Mouse (Mus musculus) forebrain, embryonic 14.5 days (tissue): ENCODE results near the gene Laptm4a. TPM values are rescaled to one million over a fixed set of nuclear protein-coding genes. Genes with fewer than 3 reads are reported as not detected.
A peak's percentile ranks its signal among the peaks of the same experiment; 100 is the strongest.

ENCODE experiments used
- ATAC-seq: fragments of 200-750 bp; cut with Nextera tagmentation; 2 replicates; pipeline ENCODE4 v1.8.0; 2017; ENCODE audit warnings: mild to moderate bottlenecking, moderate library complexity
- DNase-seq: peaks from one replicate; pipeline ENCODE4 v3.0.0-alpha.2; 2015; ENCODE audit warnings: low spot score
- H3K27ac ChIP-seq: fragments of 300-500 bp; sonication (generic); 2 replicates; pipeline ENCODE4 v1.5.1; 2014; ENCODE audit warnings: low read depth, mild to moderate bottlenecking, control low read depth, low read length, moderate library complexity
- H3K27me3 ChIP-seq: fragments of 300-500 bp; sonication (generic); replicated peaks from 2 replicates; pipeline ENCODE4 v1.6.1; 2014; ENCODE audit warnings: low read length, control low read depth, mixed read lengths; ENCODE audit not compliant: control insufficient read depth, insufficient read depth
- H3K36me3 ChIP-seq: fragments of 300-500 bp; sonication (generic); 2 replicates; pipeline ENCODE4 v1.6.1; 2014; ENCODE audit warnings: low read length, control low read depth; ENCODE audit not compliant: control insufficient read depth, insufficient read depth
- H3K4me1 ChIP-seq: fragments of 300-500 bp; sonication (generic); 2 replicates; pipeline ENCODE4 v1.6.1; 2014; ENCODE audit warnings: antibody characterized with exemption, low read length, control low read depth; ENCODE audit not compliant: control insufficient read depth, insufficient read depth
- H3K4me2 ChIP-seq: fragments of 300-500 bp; sonication (generic); 2 replicates; pipeline ENCODE4 v1.6.1; 2014; ENCODE audit warnings: mild to moderate bottlenecking, control low read depth, low read length
- H3K4me3 ChIP-seq: fragments of 300-500 bp; sonication (generic); 2 replicates; pipeline ENCODE4 v1.5.1; 2014; ENCODE audit warnings: low read depth, low read length, control low read depth
- H3K9ac ChIP-seq: fragments of 300-500 bp; sonication (generic); 2 replicates; pipeline ENCODE4 v1.6.1; 2014; ENCODE audit warnings: mild to moderate bottlenecking, low read length, control low read depth, moderate library complexity
- H3K9me3 ChIP-seq: fragments of 300-500 bp; sonication (generic); replicated peaks from 2 replicates; pipeline ENCODE4 v1.6.1; 2016; ENCODE audit warnings: low read length, control low read depth, mixed read lengths; ENCODE audit not compliant: control insufficient read depth
- WGBS: fragments of 180-500 bp; shearing (Covaris S2); extraction: QIAGEN DNeasy Blood & Tissue Kit; methylation state at CpG from one replicate; pipeline ENCODE4 v1.1.7; 2014; 5-methylcytosine and 5-hydroxymethylcytosine counted together
- polyA plus RNA-seq: library from polyadenylated mRNA; unstranded; fragments of >200 nt; fragmentation: Nextera tagmentation; extraction: Ambion mirVana; gene quantifications from 2 replicates; pipeline ENCODE4 v1.2.1, GENCODE M21; 2014

Gene Laptm4a
- polyA plus RNA-seq, 1 experiment from 2014 or later: 199 TPM

- Histone ChIP-seq H3K27me3 (no peaks in the 10 kb centered on the region), H3K4me2 (no peak overlapping the region), H3K9me3 (no peaks in the 10 kb centered on the region), H3K4me3 (no peak overlapping the region), H3K36me3 (no peaks in the 10 kb centered on the region), H3K9ac (no peak overlapping the region), H3K4me1 (no peaks in the 10 kb centered on the region), H3K27ac (no peak overlapping the region)
- DNase-seq (no peak), ATAC-seq (no peak)
- WGBS: 33% methylated on average over 9 of the region's 9 CpGs
These were observed 40.3 kb downstream of the Laptm4a start for GRCm38 (mm10) chr12:8961607-8962316.

- DNase-seq: no peak
- H3K4me1 ChIP-seq: peaks cover 5% of the 10 kb centered on the region
- no peak for ATAC-seq
These were observed 48.4 kb downstream of the Laptm4a start for GRCm38 (mm10) chr12:8969828-8970227.

GRCm38 (mm10) chr12:8973820-8974465 is 52.5 kb downstream of the Laptm4a start, which contains the start of gene Wdr35:
TSS of gene Wdr35 (plus strand) at chr12:8973892.
- under 1% methylated on average over 45 of the region's 45 CpGs for WGBS
- Histone ChIP-seq H3K9ac (peak within 1 kb of the TSS; percentile 56), H3K4me2 (peak within 1 kb of the TSS; percentile 69), H3K27me3 (no peaks in the 10 kb centered on the region), H3K36me3 (peaks cover 5% of the 10 kb centered on the region), H3K4me3 (peak within 1 kb of the TSS; percentile 55), H3K9me3 (no peaks in the 10 kb centered on the region), H3K4me1 (peaks cover 6% of the 10 kb centered on the region), H3K27ac (0 out of 2 replicates have a peak within 1 kb of the TSS, but pooled peaks have one; percentile 45)
- ATAC-seq (peak; percentile 97), DNase-seq (peak; percentile 95)

More at GRCm38 (mm10) chr12:8969828-8970227, 48.4 kb downstream of the Laptm4a start:
- no peaks in the 10 kb centered on the region for H3K36me3 ChIP-seq
- 47% methylated on average over 9 of the region's 9 CpGs for WGBS
- H3K4me3 ChIP-seq: no peak overlapping the region
- no peaks in the 10 kb centered on the region for H3K27me3 ChIP-seq
- no peak overlapping the region for H3K4me2 ChIP-seq
- no peak overlapping the region for H3K27ac ChIP-seq
- no peak overlapping the region for H3K9ac ChIP-seq
- no peaks in the 10 kb centered on the region for H3K9me3 ChIP-seq

GRCm38 (mm10) chr12:8975076-8975475 is 53.6 kb downstream of the Laptm4a start:
- no peak for ATAC-seq
- no peak overlapping the region for H3K27ac ChIP-seq
- H3K4me2 ChIP-seq: peak overlapping the region; percentile 69
- no peak for DNase-seq
- WGBS: 89% methylated on average over 3 of the region's 3 CpGs
- H3K4me3 ChIP-seq: 0 out of 2 replicates have a peak overlapping the region, but pooled peaks have one; percentile 55
- H3K9me3 ChIP-seq: no peaks in the 10 kb centered on the region
- 0 out of 2 replicates have a peak overlapping the region, but pooled peaks have one; percentile 56 for H3K9ac ChIP-seq
- H3K4me1 ChIP-seq: peaks cover 6% of the 10 kb centered on the region
- H3K36me3 ChIP-seq: peaks cover 16% of the 10 kb centered on the region
- no peaks in the 10 kb centered on the region for H3K27me3 ChIP-seq

Other genes with a start within 250 kb of the Laptm4a start
- gene Pum2, start 247.5 kb upstream of the Laptm4a start, polyA plus RNA-seq: 70.6 and 74.9 TPM in 2 replicates
- gene Sdc1, start 150.3 kb upstream of the Laptm4a start, polyA plus RNA-seq: 21.3 and 24.8 TPM in 2 replicates
- 0.18 TPM in 1 of 2 replicates, not detected in the other for gene Matn3, start 26.3 kb downstream of the Laptm4a start, polyA plus RNA-seq
- 21.6 and 24.8 TPM in 2 replicates for gene Wdr35, start 52.2 kb downstream of the Laptm4a start, polyA plus RNA-seq
- gene Ttc32, start 108.3 kb downstream of the Laptm4a start, polyA plus RNA-seq: 15.5 and 15.6 TPM in 2 replicates